Mouse (Mus musculus) gastrocnemius, adult 18-20 months (tissue): ENCODE data around the gene Nell2. TPM values are rescaled to one million over a fixed set of nuclear protein-coding genes. Genes with fewer than 3 reads are reported as not detected.

Experiments
- DNase-seq: peaks from one replicate; pipeline ENCODE4 v3.0.0; 2021; ENCODE audit warnings: low spot score
- total RNA-seq, 2 experiments: library from RNA; stranded (reverse); gene quantifications; 2 replicates each; pipeline ENCODE4 v1.2.3; 2021

Gene Nell2
- total RNA-seq, 2 experiments from 2014 or later, result 0.33 TPM; not detected in 1

GRCm38 (mm10) chr15:95476440-95476839, 51.9 kb downstream of the Nell2 start:
- no peak for DNase-seq

- DNase-seq, result no peak
Measured at GRCm38 (mm10) chr15:95473976-95474375, 54.4 kb downstream of the Nell2 start.

GRCm38 (mm10) chr15:95467195-95467594, 61.2 kb downstream of the Nell2 start:
- DNase-seq, result no peak

- no peak for DNase-seq
Measured at GRCm38 (mm10) chr15:95460041-95460566, 68.3 kb downstream of the Nell2 start.

GRCm38 (mm10) chr15:95444586-95444985, 83.8 kb downstream of the Nell2 start:
- no peak for DNase-seq

- DNase-seq, result no peak
Measured at GRCm38 (mm10) chr15:95437740-95438139, 90.6 kb downstream of the Nell2 start.

GRCm38 (mm10) chr15:95436261-95436660, 92.1 kb downstream of the Nell2 start:
- DNase-seq, result no peak

GRCm38 (mm10) chr15:95431156-95431799, 97.1 kb downstream of the Nell2 start:
- DNase-seq, result no peak

GRCm38 (mm10) chr15:95430000-95430399, 98.4 kb downstream of the Nell2 start:
- DNase-seq, result no peak

- no peak for DNase-seq
Measured at GRCm38 (mm10) chr15:95428003-95428663, 100.2 kb downstream of the Nell2 start.

GRCm38 (mm10) chr15:95425085-95425484, 103.3 kb downstream of the Nell2 start:
- DNase-seq, result no peak

GRCm38 (mm10) chr15:95422226-95422950, 106.0 kb downstream of the Nell2 start:
- DNase-seq, result no peak

GRCm38 (mm10) chr15:95418641-95419040, 109.7 kb downstream of the Nell2 start:
- no peak for DNase-seq

- no peak for DNase-seq
Measured at GRCm38 (mm10) chr15:95411949-95412741, 116.2 kb downstream of the Nell2 start.

- DNase-seq, result no peak
Measured at GRCm38 (mm10) chr15:95410213-95410843, 118.0 kb downstream of the Nell2 start.

GRCm38 (mm10) chr15:95390347-95390746, 138.0 kb downstream of the Nell2 start:
- no peak for DNase-seq

- no peak for DNase-seq
Measured at GRCm38 (mm10) chr15:95388950-95389349, 139.4 kb downstream of the Nell2 start.

- DNase-seq, result no peak
Measured at GRCm38 (mm10) chr15:95380859-95381258, 147.5 kb downstream of the Nell2 start.

- DNase-seq, result no peak
Measured at GRCm38 (mm10) chr15:95370720-95371395, 157.5 kb downstream of the Nell2 start.

GRCm38 (mm10) chr15:95368185-95368584, 160.2 kb downstream of the Nell2 start:
- DNase-seq, result no peak
